Mouse (Mus musculus): ENCODE measurements around the gene Gsdma. TPM values are rescaled to one million over a fixed set of nuclear protein-coding genes. Genes with fewer than 3 reads are reported as not detected.

The Gsdma gene
- polyA plus RNA-seq, 1 experiment from 2014 or later: 79.6 TPM

GRCm38 (mm10) chr11:98693746-98694145, 29.6 kb downstream of the Gsdma start:
- TF ChIP-seq EP300 (optimal IDR thresholded peaks at IDR 0.05) (no peak), CTCF (IDR thresholded peaks at IDR 0.05; ENCODE audit: low read depth) (no peak)

GRCm38 (mm10) chr11:98694301-98694700, 30.1 kb downstream of the Gsdma start:
- no peaks in the 10 kb centered on the region for H3K4me1 ChIP-seq (replicated peaks; ENCODE audit: control insufficient read depth, insufficient read depth)
- H3K9me3 ChIP-seq (ENCODE audit: control insufficient read depth, low read length): no peaks in the 10 kb centered on the region
- H3K36me3 ChIP-seq (ENCODE audit: control insufficient read depth, insufficient read depth, low read length): peaks cover 44% of the 10 kb centered on the region
- DNase-seq (ENCODE audit: low spot score) (no peak), ATAC-seq (ENCODE audit: low FRiP score, low TSS enrichment) (no peak)
- H3K27ac ChIP-seq (replicated peaks): no peak overlapping the region
- TF ChIP-seq EP300 (optimal IDR thresholded peaks at IDR 0.05): no peak
- TF ChIP-seq CTCF (IDR thresholded peaks at IDR 0.05; ENCODE audit: low read depth): no peak
- H3K4me2 ChIP-seq (replicated peaks; ENCODE audit: low read depth): no peak overlapping the region
- WGBS: 78% methylated on average over 9 of the region's 9 CpGs
- H3K9ac ChIP-seq (ENCODE audit: low read length): no peak overlapping the region
- H3K27me3 ChIP-seq (ENCODE audit: control insufficient read depth, insufficient read depth, low read length): no peaks in the 10 kb centered on the region
- H3K4me3 ChIP-seq (ENCODE audit: low read depth, low read length): no peak overlapping the region

More at GRCm38 (mm10) chr11:98693746-98694145, 29.6 kb downstream of the Gsdma start:
- no peaks in the 10 kb centered on the region for H3K9me3 ChIP-seq (ENCODE audit: control insufficient read depth, low read length)
- peaks cover 44% of the 10 kb centered on the region for H3K36me3 ChIP-seq (ENCODE audit: control insufficient read depth, insufficient read depth, low read length)
- H3K9ac ChIP-seq (ENCODE audit: low read length): no peak overlapping the region
- WGBS: 92% methylated on average over 8 of the region's 9 CpGs
- no peaks in the 10 kb centered on the region for H3K27me3 ChIP-seq (ENCODE audit: control insufficient read depth, insufficient read depth, low read length)
- DNase-seq (ENCODE audit: low spot score): no peak
- no peak overlapping the region for H3K27ac ChIP-seq (replicated peaks)
- H3K4me2 ChIP-seq (replicated peaks; ENCODE audit: low read depth): no peak overlapping the region
- H3K4me1 ChIP-seq (replicated peaks; ENCODE audit: control insufficient read depth, insufficient read depth): no peaks in the 10 kb centered on the region
- no peak overlapping the region for H3K4me3 ChIP-seq (ENCODE audit: low read depth, low read length)
- ATAC-seq (ENCODE audit: low FRiP score, low TSS enrichment): no peak

GRCm38 (mm10) chr11:98695408-98695807, 31.3 kb downstream of the Gsdma start:
- TF ChIP-seq CTCF (IDR thresholded peaks at IDR 0.05; ENCODE audit: low read depth) (no peak), EP300 (optimal IDR thresholded peaks at IDR 0.05) (no peak)
- no peak overlapping the region for H3K27ac ChIP-seq (replicated peaks)
- peaks cover 35% of the 10 kb centered on the region for H3K36me3 ChIP-seq (ENCODE audit: control insufficient read depth, insufficient read depth, low read length)
- DNase-seq (ENCODE audit: low spot score) (no peak), ATAC-seq (ENCODE audit: low FRiP score, low TSS enrichment) (no peak)
- H3K9me3 ChIP-seq (ENCODE audit: control insufficient read depth, low read length): no peaks in the 10 kb centered on the region
- 64% methylated on average over 14 of the region's 14 CpGs for WGBS
- no peak overlapping the region for H3K4me2 ChIP-seq (replicated peaks; ENCODE audit: low read depth)
- no peak overlapping the region for H3K4me3 ChIP-seq (ENCODE audit: low read depth, low read length)
- H3K27me3 ChIP-seq (ENCODE audit: control insufficient read depth, insufficient read depth, low read length): no peaks in the 10 kb centered on the region
- H3K9ac ChIP-seq (ENCODE audit: low read length): no peak overlapping the region
- no peaks in the 10 kb centered on the region for H3K4me1 ChIP-seq (replicated peaks; ENCODE audit: control insufficient read depth, insufficient read depth)

- H3K4me2 ChIP-seq (replicated peaks; ENCODE audit: low read depth): no peak overlapping the region
- ATAC-seq (ENCODE audit: low FRiP score, low TSS enrichment): peak; percentile 6; the same call in 1 of the 2 replicates
- no peak overlapping the region for H3K9ac ChIP-seq (ENCODE audit: low read length)
- 69% methylated on average over 14 of the region's 14 CpGs for WGBS
- H3K4me3 ChIP-seq (ENCODE audit: low read depth, low read length): no peak overlapping the region
- H3K4me1 ChIP-seq (replicated peaks; ENCODE audit: control insufficient read depth, insufficient read depth): no peaks in the 10 kb centered on the region
- DNase-seq (ENCODE audit: low spot score): peak; percentile 21
- H3K9me3 ChIP-seq (ENCODE audit: control insufficient read depth, low read length): no peaks in the 10 kb centered on the region
- H3K36me3 ChIP-seq (ENCODE audit: control insufficient read depth, insufficient read depth, low read length): peaks cover 29% of the 10 kb centered on the region
- no peak overlapping the region for H3K27ac ChIP-seq (replicated peaks)
- no peak for TF ChIP-seq EP300 (optimal IDR thresholded peaks at IDR 0.05)
- no peak for TF ChIP-seq CTCF (IDR thresholded peaks at IDR 0.05; ENCODE audit: low read depth)
- no peaks in the 10 kb centered on the region for H3K27me3 ChIP-seq (ENCODE audit: control insufficient read depth, insufficient read depth, low read length)
Measured at GRCm38 (mm10) chr11:98696454-98697216, 32.5 kb downstream of the Gsdma start.

GRCm38 (mm10) chr11:98697225-98697624, 33.1 kb downstream of the Gsdma start:
- no peak for TF ChIP-seq EP300 (optimal IDR thresholded peaks at IDR 0.05)
- no peak overlapping the region for H3K4me2 ChIP-seq (replicated peaks; ENCODE audit: low read depth)
- H3K9ac ChIP-seq (ENCODE audit: low read length): no peak overlapping the region
- H3K4me3 ChIP-seq (ENCODE audit: low read depth, low read length): no peak overlapping the region
- no peak for ATAC-seq (ENCODE audit: low FRiP score, low TSS enrichment)
- peaks cover 23% of the 10 kb centered on the region for H3K36me3 ChIP-seq (ENCODE audit: control insufficient read depth, insufficient read depth, low read length)
- 88% methylated on average over 12 of the region's 12 CpGs for WGBS
- no peaks in the 10 kb centered on the region for H3K27me3 ChIP-seq (ENCODE audit: control insufficient read depth, insufficient read depth, low read length)
- no peak overlapping the region for H3K27ac ChIP-seq (replicated peaks)
- DNase-seq (ENCODE audit: low spot score): no peak
- no peaks in the 10 kb centered on the region for H3K9me3 ChIP-seq (ENCODE audit: control insufficient read depth, low read length)
- no peaks in the 10 kb centered on the region for H3K4me1 ChIP-seq (replicated peaks; ENCODE audit: control insufficient read depth, insufficient read depth)

GRCm38 (mm10) chr11:98698849-98699640, 34.9 kb downstream of the Gsdma start:
- ATAC-seq (ENCODE audit: low FRiP score, low TSS enrichment) (no peak), DNase-seq (ENCODE audit: low spot score) (no peak)
- Histone ChIP-seq H3K27ac (replicated peaks) (no peak overlapping the region), H3K4me1 (replicated peaks; ENCODE audit: control insufficient read depth, insufficient read depth) (no peaks in the 10 kb centered on the region), H3K9me3 (ENCODE audit: control insufficient read depth, low read length) (no peaks in the 10 kb centered on the region), H3K27me3 (ENCODE audit: control insufficient read depth, insufficient read depth, low read length) (no peaks in the 10 kb centered on the region), H3K4me2 (replicated peaks; ENCODE audit: low read depth) (no peak overlapping the region), H3K36me3 (ENCODE audit: control insufficient read depth, insufficient read depth, low read length) (peaks cover 14% of the 10 kb centered on the region), H3K4me3 (ENCODE audit: low read depth, low read length) (no peak overlapping the region), H3K9ac (ENCODE audit: low read length) (no peak overlapping the region)
- no peak for TF ChIP-seq CTCF (IDR thresholded peaks at IDR 0.05; ENCODE audit: low read depth)
- no peak for TF ChIP-seq EP300 (optimal IDR thresholded peaks at IDR 0.05)
- WGBS: 86% methylated on average over 16 of the region's 16 CpGs
